Mouse (Mus musculus) myocyte (in vitro differentiated cells): ENCODE results near the gene Olfr813. TPM values are rescaled to one million over a fixed set of nuclear protein-coding genes. Genes with fewer than 3 reads are reported as not detected.
"Not testable (repeated sequence)": the region's sequence is repeated elsewhere in the genome, so short reads cannot be mapped to it uniquely, and the experiment has no call there.

ENCODE experiments used
- H3K27me3 ChIP-seq: one replicate; pipeline ENCODE4 v1.6.1; 2011; ENCODE audit not compliant: control insufficient read depth, insufficient read depth, insufficient read length
- H3K36me3 ChIP-seq: one replicate; pipeline ENCODE4 v1.6.1; 2011; ENCODE audit not compliant: control insufficient read depth, insufficient read depth
- H3K4me2 ChIP-seq: one replicate; pipeline ENCODE4 v1.6.1; 2011; ENCODE audit warnings: low read depth, control low read depth
- H3K4me3 ChIP-seq: one replicate; pipeline ENCODE4 v1.5.1; 2011; ENCODE audit warnings: mild to moderate bottlenecking, control low read depth, moderate library complexity
- H3K79me2 ChIP-seq: one replicate; pipeline ENCODE4 v1.6.1; 2011; ENCODE audit not compliant: control insufficient read depth, insufficient read depth
- H3ac ChIP-seq: one replicate; pipeline ENCODE4 v1.6.1; 2011; ENCODE audit not compliant: control insufficient read depth, insufficient read length
- CEBPB ChIP-seq: IDR thresholded peaks from 2 replicates; pipeline ENCODE4 v1.6.1; 2011; ENCODE audit warnings: mild to moderate bottlenecking, moderate library complexity; ENCODE audit not compliant: poor library complexity, insufficient read depth, severe bottlenecking
- E2F4 ChIP-seq: IDR thresholded peaks from one replicate; pipeline ENCODE4 v1.6.1; 2011; ENCODE audit warnings: mild to moderate bottlenecking, control low read depth, moderate library complexity; ENCODE audit not compliant: insufficient read depth
- MAX ChIP-seq: IDR thresholded peaks from one replicate; pipeline ENCODE4 v1.6.1; 2011; ENCODE audit warnings: low read depth, mild to moderate bottlenecking, control low read depth
- MYOD1 ChIP-seq, 3 experiments: IDR thresholded peaks; one replicate each; pipeline ENCODE4 v1.6.1; 2011; ENCODE audit warnings: control low read depth in 2 of 3, low read depth in 2 of 3, mild to moderate bottlenecking in 2 of 3, moderate library complexity in 1 of 3; ENCODE audit not compliant: insufficient read length in 2 of 3, control insufficient read depth in 1 of 3
- MYOG ChIP-seq, 3 experiments: IDR thresholded peaks; one replicate each; pipeline ENCODE4 v1.6.1; 2011; ENCODE audit warnings: control low read depth in 2 of 3, low read depth in 2 of 3, mild to moderate bottlenecking in 2 of 3; ENCODE audit not compliant: insufficient read length in 2 of 3, control insufficient read depth in 1 of 3, insufficient read depth in 1 of 3
- POLR2A ChIP-seq: IDR thresholded peaks from one replicate; pipeline ENCODE4 v1.6.1; 2011; ENCODE audit warnings: low read depth, mild to moderate bottlenecking, control low read depth, moderate library complexity; ENCODE audit not compliant: insufficient read length
- POLR2AphosphoS2 ChIP-seq: IDR thresholded peaks from one replicate; pipeline ENCODE4 v1.6.1; 2011; ENCODE audit warnings: low read depth, control low read depth; ENCODE audit not compliant: insufficient read length
- REST ChIP-seq: IDR thresholded peaks from one replicate; pipeline ENCODE4 v1.6.1; 2011; ENCODE audit warnings: mild to moderate bottlenecking, control low read depth, moderate library complexity; ENCODE audit not compliant: insufficient read depth, insufficient read length
- SRF ChIP-seq: IDR thresholded peaks from one replicate; pipeline ENCODE4 v1.6.1; 2011; ENCODE audit warnings: low read depth; ENCODE audit not compliant: control insufficient read depth, insufficient read length
- TCF12 ChIP-seq: IDR thresholded peaks from one replicate; pipeline ENCODE4 v1.6.1; 2011; ENCODE audit warnings: mild to moderate bottlenecking, control low read depth; ENCODE audit not compliant: poor library complexity, insufficient read depth, severe bottlenecking
- TCF3 ChIP-seq: IDR thresholded peaks from one replicate; pipeline ENCODE4 v1.6.1; 2011; ENCODE audit warnings: low read depth, control low read depth; ENCODE audit not compliant: insufficient read length
- USF1 ChIP-seq: IDR thresholded peaks from one replicate; pipeline ENCODE4 v1.6.1; 2011; ENCODE audit warnings: low read depth, mild to moderate bottlenecking, control low read depth, moderate library complexity
- polyA plus RNA-seq: library from polyadenylated mRNA; unstranded; fragments of >200 nt; fragmentation: generic; extraction: Trizol; gene quantifications from one replicate; pipeline ENCODE4 v1.2.1, GENCODE M21; 2012; ENCODE audit warnings: missing spikeins

The Olfr813 gene
- not detected for polyA plus RNA-seq

- no peak within 1 kb of the TSS for H3ac ChIP-seq
- no peaks in the 10 kb centered on the region for H3K36me3 ChIP-seq
- TF ChIP-seq USF1 (no peak), SRF (no peak), MYOG (IDR thresholded peaks at IDR 0.05; ENCODE audit: control insufficient read depth in 1 of 3, insufficient read depth in 1 of 3, insufficient read length in 2 of 3, low read depth in 2 of 3) (no peak), CEBPB (no peak), E2F4 (no peak), POLR2AphosphoS2 (no peak)
- no peak within 1 kb of the TSS for H3K4me2 ChIP-seq
- no peak within 1 kb of the TSS for H3K4me3 ChIP-seq
- no peaks in the 10 kb centered on the region for H3K79me2 ChIP-seq
- no peaks in the 10 kb centered on the region for H3K27me3 ChIP-seq
Observed at GRCm38 (mm10) chr10:129855067-129855466, at the start of gene Olfr813. Gene Olfr813 (plus strand): TSS chr10:129855367.

GRCm38 (mm10) chr10:129845994-129846393, 9.2 kb upstream of the Olfr813 start, which contains the start of gene Olfr812:
Gene Olfr812 (minus strand): TSS chr10:129846094.
- no peak for TF ChIP-seq MYOG (IDR thresholded peaks at IDR 0.05; ENCODE audit: control insufficient read depth in 1 of 3, insufficient read depth in 1 of 3, insufficient read length in 2 of 3, low read depth in 2 of 3)
- TF ChIP-seq TCF3: no peak
- TF ChIP-seq POLR2AphosphoS2: no peak
- TF ChIP-seq REST: no peak
- TF ChIP-seq SRF: no peak
- no peak for TF ChIP-seq TCF12
- no peak for TF ChIP-seq E2F4
- TF ChIP-seq MAX: no peak
- no peak for TF ChIP-seq POLR2A
- TF ChIP-seq CEBPB: no peak
- TF ChIP-seq MYOD1 (IDR thresholded peaks at IDR 0.05; ENCODE audit: control insufficient read depth in 1 of 3, insufficient read length in 2 of 3, low read depth in 2 of 3): no peak
- TF ChIP-seq USF1: no peak
- H3K79me2 ChIP-seq: no peaks in the 10 kb centered on the region

GRCm38 (mm10) chr10:129847343-129847742, 7.8 kb upstream of the Olfr813 start:
- H3ac ChIP-seq: no peak overlapping the region
- H3K4me3 ChIP-seq: no peak overlapping the region
- no peaks in the 10 kb centered on the region for H3K79me2 ChIP-seq
- H3K27me3 ChIP-seq: no peaks in the 10 kb centered on the region
- H3K36me3 ChIP-seq: no peaks in the 10 kb centered on the region
- H3K4me2 ChIP-seq: no peak overlapping the region
- no peak for TF ChIP-seq MAX
- no peak for TF ChIP-seq TCF3
- TF ChIP-seq POLR2A: no peak
- no peak for TF ChIP-seq MYOG (IDR thresholded peaks at IDR 0.05; ENCODE audit: control insufficient read depth in 1 of 3, insufficient read depth in 1 of 3, insufficient read length in 2 of 3, low read depth in 2 of 3)
- TF ChIP-seq TCF12: no peak

More at GRCm38 (mm10) chr10:129845994-129846393, 9.2 kb upstream of the Olfr813 start, which contains the start of gene Olfr812:
- Histone ChIP-seq H3K4me3 (no peak within 1 kb of the TSS), H3K4me2 (no peak within 1 kb of the TSS), H3ac (no peak within 1 kb of the TSS), H3K36me3 (no peaks in the 10 kb centered on the region), H3K27me3 (no peaks in the 10 kb centered on the region)

GRCm38 (mm10) chr10:129879751-129880150, 24.6 kb downstream of the Olfr813 start, which contains the start of gene Olfr814:
Gene Olfr814 (minus strand): TSS chr10:129879851.
- not testable (repeated sequence) for H3K4me3 ChIP-seq, H3K79me2 ChIP-seq, H3K4me2 ChIP-seq, H3ac ChIP-seq, H3K36me3 ChIP-seq, H3K27me3 ChIP-seq

- H3K36me3 ChIP-seq, H3ac ChIP-seq, H3K79me2 ChIP-seq, H3K4me2 ChIP-seq, H3K27me3 ChIP-seq, H3K4me3 ChIP-seq: not testable (repeated sequence)
Observed at GRCm38 (mm10) chr10:129885496-129885895, 30.3 kb downstream of the Olfr813 start.

GRCm38 (mm10) chr10:129885934-129886333, 30.8 kb downstream of the Olfr813 start:
- Histone ChIP-seq H3K27me3 (no peaks in the 10 kb centered on the region), H3ac (no peak overlapping the region), H3K4me2 (no peak overlapping the region), H3K79me2 (no peaks in the 10 kb centered on the region), H3K36me3 (no peaks in the 10 kb centered on the region), H3K4me3 (no peak overlapping the region)
- TF ChIP-seq TCF12 (no peak), USF1 (no peak), TCF3 (no peak), E2F4 (no peak)

- not testable (repeated sequence) for H3K4me2 ChIP-seq, H3K79me2 ChIP-seq, H3K27me3 ChIP-seq, H3ac ChIP-seq, H3K36me3 ChIP-seq, H3K4me3 ChIP-seq
Observed at GRCm38 (mm10) chr10:129905767-129906166, 50.6 kb downstream of the Olfr813 start, which contains the start of gene Olfr815. Gene Olfr815 (minus strand): TSS chr10:129905867.

Other genes with a start within 250 kb of the Olfr813 start
- gene Olfr796, start 242.8 kb upstream of the Olfr813 start, polyA plus RNA-seq: not detected
- not detected for gene Olfr798, start 227.4 kb upstream of the Olfr813 start, polyA plus RNA-seq
- not detected for gene Olfr799, start 217.9 kb upstream of the Olfr813 start, polyA plus RNA-seq
- gene Olfr800, start 197.7 kb upstream of the Olfr813 start, polyA plus RNA-seq: not detected
- not detected for gene Olfr801, start 181.5 kb upstream of the Olfr813 start, polyA plus RNA-seq
- gene Olfr802, start 167.2 kb upstream of the Olfr813 start, polyA plus RNA-seq: not detected
- not detected for gene Olfr803, start 161.1 kb upstream of the Olfr813 start, polyA plus RNA-seq
- not detected for gene Olfr804, start 152.2 kb upstream of the Olfr813 start, polyA plus RNA-seq
- 0.08 TPM for gene Olfr805, start 126.0 kb upstream of the Olfr813 start, polyA plus RNA-seq
- not detected for gene Olfr806, start 113.4 kb upstream of the Olfr813 start, polyA plus RNA-seq
- not detected for gene Olfr807, start 97.6 kb upstream of the Olfr813 start, polyA plus RNA-seq
- not detected for gene Olfr808, start 89.9 kb upstream of the Olfr813 start, polyA plus RNA-seq
- not detected for gene Olfr809, start 80.7 kb upstream of the Olfr813 start, polyA plus RNA-seq
- gene Olfr810, start 60.5 kb upstream of the Olfr813 start, polyA plus RNA-seq: 0.04 TPM
- not detected for gene Olfr811, start 51.0 kb upstream of the Olfr813 start, polyA plus RNA-seq
- not detected for gene Olfr812, start 9.3 kb upstream of the Olfr813 start, polyA plus RNA-seq
- gene Olfr814, start 24.5 kb downstream of the Olfr813 start, polyA plus RNA-seq: not detected
- not detected for gene Olfr815, start 50.5 kb downstream of the Olfr813 start, polyA plus RNA-seq
- not detected for gene Olfr816, start 60.2 kb downstream of the Olfr813 start, polyA plus RNA-seq
- gene Olfr818, start 93.7 kb downstream of the Olfr813 start, polyA plus RNA-seq: not detected
- gene Olfr819, start 111.9 kb downstream of the Olfr813 start, polyA plus RNA-seq: not detected
- not detected for gene Olfr247, start 120.8 kb downstream of the Olfr813 start, polyA plus RNA-seq
- not detected for gene Gm10310, start 129.7 kb downstream of the Olfr813 start, polyA plus RNA-seq
- not detected for gene Olfr820, start 157.3 kb downstream of the Olfr813 start, polyA plus RNA-seq
- not detected for gene Olfr821, start 175.0 kb downstream of the Olfr813 start, polyA plus RNA-seq
- not detected for gene Olfr822, start 215.8 kb downstream of the Olfr813 start, polyA plus RNA-seq